Mouse (Mus musculus): ENCODE measurements around the gene Xlr3c.
"Not testable (repeated sequence)": the region's sequence is repeated elsewhere in the genome, so short reads cannot be mapped to it uniquely, and the experiment has no call there.

GRCm38 (mm10) chrX:73292876-73293275 lies 27.7 kb upstream of the Xlr3c start, which contains the start of the genes Xlr5a and Xlr5c:
- not testable (repeated sequence) for TF ChIP-seq NANOG (IDR thresholded peaks at IDR 0.05; ENCODE audit: borderline replicate concordance, low read length); CTCF (conservative IDR thresholded peaks at IDR 0.05; ENCODE audit: low read length)

All from E14TG2a.4 (cell line).